Mouse (Mus musculus) heart, embryonic 15.5 days (tissue): ENCODE results near the gene Cmtr2. TPM values are rescaled to one million over a fixed set of nuclear protein-coding genes. Genes with fewer than 3 reads are reported as not detected.

ENCODE experiments used
- ATAC-seq: fragments of 200-750 bp; cut with Nextera tagmentation; replicated peaks from 2 replicates; pipeline ENCODE4 v1.8.0; 2017; ENCODE audit warnings: low read depth, moderate TSS enrichment; ENCODE audit not compliant: insufficient number of reproducible peaks, insufficient read depth, low FRiP score
- H3K27ac ChIP-seq: fragments of 300-500 bp; sonication (generic); 2 replicates; pipeline ENCODE4 v1.5.1; 2015; ENCODE audit warnings: mild to moderate bottlenecking, inconsistent platforms
- H3K27me3 ChIP-seq: fragments of 300-500 bp; sonication (generic); 2 replicates; pipeline ENCODE4 v1.6.1; 2015; ENCODE audit warnings: inconsistent platforms
- H3K36me3 ChIP-seq: fragments of 300-500 bp; sonication (generic); 2 replicates; pipeline ENCODE4 v1.6.1; 2015; ENCODE audit warnings: mild to moderate bottlenecking, inconsistent platforms
- H3K4me1 ChIP-seq: fragments of 300-500 bp; sonication (generic); replicated peaks from 2 replicates; pipeline ENCODE4 v1.6.1; 2015; ENCODE audit warnings: inconsistent platforms
- H3K4me2 ChIP-seq: fragments of 300-500 bp; sonication (generic); 2 replicates; pipeline ENCODE4 v1.6.1; 2015; ENCODE audit warnings: inconsistent platforms, mild to moderate bottlenecking, moderate library complexity
- H3K4me3 ChIP-seq: fragments of 300-500 bp; sonication (generic); 2 replicates; pipeline ENCODE4 v1.5.1; 2015; ENCODE audit warnings: mild to moderate bottlenecking, inconsistent platforms
- H3K9ac ChIP-seq: fragments of 300-500 bp; sonication (generic); 2 replicates; pipeline ENCODE4 v1.6.1; 2015; ENCODE audit warnings: mild to moderate bottlenecking, inconsistent platforms
- H3K9me3 ChIP-seq: fragments of 300-500 bp; sonication (generic); replicated peaks from 2 replicates; pipeline ENCODE4 v1.6.1; 2016; ENCODE audit warnings: inconsistent platforms
- WGBS: fragments of 180-500 bp; shearing (Covaris S2); methylation state at CpG from one replicate; pipeline ENCODE4 v1.1.7; 2015; ENCODE audit warnings: mixed read lengths; 5-methylcytosine and 5-hydroxymethylcytosine counted together
- polyA plus RNA-seq: library from polyadenylated mRNA; unstranded; fragments of >200 nt; fragmentation: Nextera tagmentation; extraction: Ambion mirVana; gene quantifications from 2 replicates; pipeline ENCODE4 v1.2.1, GENCODE M21; 2015

The Cmtr2 gene
- polyA plus RNA-seq, result 4.8 and 5.3 TPM in 2 replicates

DNA sequence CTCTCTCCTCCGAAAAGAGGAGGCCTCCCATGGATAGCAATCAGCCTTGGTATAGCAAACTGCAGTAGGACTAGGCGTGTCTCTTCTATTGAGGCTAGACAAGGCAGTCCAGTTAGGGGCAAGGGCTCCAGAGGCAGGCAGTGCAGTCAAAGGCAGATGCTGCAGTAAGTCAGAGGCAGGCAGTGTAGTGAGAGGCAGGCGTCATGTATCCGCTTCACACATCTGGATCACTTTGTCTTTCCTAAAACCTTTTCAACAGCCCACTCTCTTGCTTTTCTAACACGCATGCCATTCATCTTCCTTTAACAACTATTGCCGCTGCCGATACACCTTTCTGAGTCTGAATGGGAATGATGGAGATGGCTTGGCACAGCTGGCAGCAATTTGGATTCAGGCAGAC lies at the start of gene Cmtr2:
TSS of gene Cmtr2 (plus strand) at position 301 of the 400 bp plus-strand sequence.
- WGBS, result 64% methylated on average over 7 of the region's 7 CpGs
- peaks cover 12% of the 10 kb centered on the region for H3K4me1 ChIP-seq
- H3K36me3 ChIP-seq, result no peaks in the 10 kb centered on the region
- no peak for ATAC-seq
- no peak within 1 kb of the TSS for H3K4me2 ChIP-seq
- H3K9ac ChIP-seq, result no peak within 1 kb of the TSS
- no peaks in the 10 kb centered on the region for H3K9me3 ChIP-seq
- H3K4me3 ChIP-seq, result no peak within 1 kb of the TSS
- H3K27me3 ChIP-seq, result 0 out of 2 replicates have a peak, but pooled peaks cover 4% of the 10 kb centered on the region
- no peak within 1 kb of the TSS for H3K27ac ChIP-seq

DNA sequence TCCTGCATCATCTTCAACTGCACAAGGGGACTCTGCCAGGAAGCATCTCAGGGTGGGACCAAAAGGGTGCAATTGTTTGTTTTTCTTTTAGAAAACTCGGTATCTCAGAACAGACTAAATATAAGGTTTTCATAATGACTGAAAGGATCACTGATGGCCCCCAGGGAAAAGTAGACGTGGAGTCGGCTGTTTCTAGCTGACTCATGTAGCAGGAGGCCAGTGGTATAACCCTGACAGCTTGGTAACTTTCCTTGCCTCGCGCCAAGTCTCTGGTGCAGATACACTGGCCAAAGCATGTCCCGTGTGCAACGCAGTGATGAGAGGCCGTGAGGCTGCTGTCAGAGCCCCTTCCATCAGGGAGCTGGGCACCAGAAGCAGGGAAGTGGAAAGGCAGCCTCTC lies 49.2 kb upstream of the Cmtr2 start:
- no peaks in the 10 kb centered on the region for H3K36me3 ChIP-seq
- H3K27ac ChIP-seq, result no peak overlapping the region
- WGBS, result 65% methylated on average over 8 of the region's 8 CpGs
- H3K27me3 ChIP-seq, result peaks cover 43% of the 10 kb centered on the region
- H3K4me3 ChIP-seq, result no peak overlapping the region
- H3K4me2 ChIP-seq, result no peak overlapping the region
- no peak overlapping the region for H3K9ac ChIP-seq
- ATAC-seq, result no peak
- no peaks in the 10 kb centered on the region for H3K4me1 ChIP-seq
- H3K9me3 ChIP-seq, result no peaks in the 10 kb centered on the region

DNA sequence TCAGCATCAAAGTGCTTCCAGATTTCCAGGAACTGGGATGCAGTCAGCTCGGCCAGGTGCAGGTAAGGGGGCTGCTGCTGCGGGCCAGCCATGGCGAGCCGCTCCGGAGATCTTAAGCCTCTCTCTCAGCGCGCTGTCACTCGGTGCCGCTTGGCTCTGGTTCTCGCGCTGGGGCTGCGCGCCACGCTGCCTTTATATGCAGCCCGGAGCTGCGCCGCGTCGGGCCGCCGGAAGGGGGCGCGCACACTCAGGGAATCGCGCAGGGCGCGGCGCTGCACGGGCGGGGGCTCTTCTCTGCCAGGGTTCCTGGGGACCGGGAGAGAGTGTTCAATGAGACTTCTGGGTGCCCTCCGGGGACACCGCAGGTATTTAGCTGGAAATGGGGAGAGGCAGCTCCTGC lies 47.4 kb upstream of the Cmtr2 start, which contains the start of gene Calb2:
TSS of gene Calb2 (minus strand) at position 165 of the 400 bp plus-strand sequence.
- Histone ChIP-seq H3K27me3 (peaks cover 43% of the 10 kb centered on the region), H3K4me1 (no peaks in the 10 kb centered on the region), H3K4me3 (no peak within 1 kb of the TSS), H3K9ac (no peak within 1 kb of the TSS), H3K4me2 (0 out of 2 replicates have a peak within 1 kb of the TSS, but pooled peaks have one; percentile 7), H3K27ac (no peak within 1 kb of the TSS), H3K36me3 (no peaks in the 10 kb centered on the region), H3K9me3 (no peaks in the 10 kb centered on the region)
- 1% methylated on average over 33 of the region's 33 CpGs for WGBS
- 0 out of 2 replicates have a peak, but pooled peaks have one; percentile 50 for ATAC-seq

- H3K9me3 ChIP-seq, result no peaks in the 10 kb centered on the region
- no peak overlapping the region for H3K27ac ChIP-seq
- H3K9ac ChIP-seq, result no peak overlapping the region
- 61% methylated on average over 6 of the region's 6 CpGs for WGBS
- H3K27me3 ChIP-seq, result peaks cover 40% of the 10 kb centered on the region
- H3K4me2 ChIP-seq, result no peak overlapping the region
- H3K36me3 ChIP-seq, result no peaks in the 10 kb centered on the region
- H3K4me3 ChIP-seq, result no peak overlapping the region
- no peak for ATAC-seq
- H3K4me1 ChIP-seq, result no peaks in the 10 kb centered on the region
Observed at GRCm38 (mm10) chr8:110172161-110172560, 43.3 kb upstream of the Cmtr2 start.

DNA sequence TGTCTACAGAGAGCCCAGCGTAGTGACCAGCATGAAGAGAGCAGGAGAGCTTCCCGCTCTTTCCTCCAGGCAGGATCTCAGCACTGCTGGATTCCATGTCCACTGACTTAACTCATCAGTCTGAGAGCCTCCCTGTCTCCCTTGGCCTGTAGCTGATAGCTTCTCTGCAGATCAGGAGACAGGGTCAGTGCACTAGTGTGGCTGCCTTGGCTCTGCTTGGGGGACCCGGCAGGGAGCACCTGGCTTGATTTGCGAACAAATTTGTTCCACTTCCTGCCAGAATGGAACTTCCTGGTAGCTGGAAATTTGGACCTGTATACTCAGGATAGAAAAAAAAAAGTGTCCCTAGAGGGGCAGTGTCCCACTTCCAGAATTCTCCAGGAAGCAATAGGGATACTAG lies 40.6 kb upstream of the Cmtr2 start:
- ATAC-seq, result no peak

GRCm38 (mm10) chr8:110177359-110178155 lies 37.9 kb upstream of the Cmtr2 start:
- no peaks in the 10 kb centered on the region for H3K9me3 ChIP-seq
- H3K9ac ChIP-seq, result no peak overlapping the region
- H3K27ac ChIP-seq, result no peak overlapping the region
- 0 out of 2 replicates have a peak, but pooled peaks have one; percentile 47 for ATAC-seq
- H3K4me1 ChIP-seq, result peaks cover 6% of the 10 kb centered on the region
- WGBS, result 15% methylated on average over 22 of the region's 22 CpGs
- peak overlapping the region; percentile 4; the same call in 1 of the 2 replicates for H3K4me3 ChIP-seq
- peak overlapping the region; percentile 46 for H3K4me2 ChIP-seq
- H3K27me3 ChIP-seq, result peaks cover 21% of the 10 kb centered on the region; the same call in 1 of the 2 replicates
- H3K36me3 ChIP-seq, result no peaks in the 10 kb centered on the region

More for the DNA sequence above, 40.6 kb upstream of the Cmtr2 start:
- 79% methylated on average over 4 of the region's 4 CpGs for WGBS
- Histone ChIP-seq H3K9ac (no peak overlapping the region), H3K4me3 (no peak overlapping the region), H3K27me3 (peaks cover 30% of the 10 kb centered on the region), H3K27ac (no peak overlapping the region), H3K4me1 (peaks cover 6% of the 10 kb centered on the region), H3K4me2 (no peak overlapping the region), H3K36me3 (no peaks in the 10 kb centered on the region), H3K9me3 (no peaks in the 10 kb centered on the region)

- 77% methylated on average over 11 of the region's 11 CpGs for WGBS
- Histone ChIP-seq H3K36me3 (no peaks in the 10 kb centered on the region), H3K4me2 (no peak overlapping the region), H3K9ac (no peak overlapping the region), H3K9me3 (no peaks in the 10 kb centered on the region), H3K27ac (no peak overlapping the region), H3K4me3 (no peak overlapping the region), H3K4me1 (peaks cover under 1% of the 10 kb centered on the region), H3K27me3 (peaks cover 12% of the 10 kb centered on the region)
- ATAC-seq, result no peak
Observed at GRCm38 (mm10) chr8:110182735-110183367, 32.6 kb upstream of the Cmtr2 start.

GRCm38 (mm10) chr8:110183748-110184147 lies 31.7 kb upstream of the Cmtr2 start:
- Histone ChIP-seq H3K4me2 (no peak overlapping the region), H3K9ac (no peak overlapping the region), H3K36me3 (no peaks in the 10 kb centered on the region), H3K27me3 (peaks cover 9% of the 10 kb centered on the region), H3K27ac (no peak overlapping the region), H3K4me1 (no peaks in the 10 kb centered on the region), H3K4me3 (no peak overlapping the region), H3K9me3 (no peaks in the 10 kb centered on the region)
- no peak for ATAC-seq
- 26% methylated on average over 11 of the region's 11 CpGs for WGBS

DNA sequence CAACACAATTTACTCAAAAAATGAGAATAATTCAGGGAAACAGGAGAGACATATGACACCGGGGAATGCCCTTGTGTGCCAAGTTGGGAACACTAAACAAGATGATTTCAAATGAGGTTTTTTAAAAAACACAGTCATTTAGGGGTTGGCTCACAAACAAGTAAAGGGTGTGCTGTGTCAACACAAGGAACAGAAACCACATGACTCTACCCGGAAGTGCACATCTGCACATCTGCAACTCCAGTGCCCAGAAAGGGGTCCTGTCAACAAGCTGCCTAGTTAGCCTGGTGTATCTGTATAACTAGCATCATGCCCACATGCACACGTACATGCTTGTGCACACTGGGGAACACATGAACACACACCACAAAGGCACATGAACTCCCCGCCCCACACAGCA lies 29.9 kb upstream of the Cmtr2 start:
- no peaks in the 10 kb centered on the region for H3K4me1 ChIP-seq
- H3K4me2 ChIP-seq, result no peak overlapping the region
- peaks cover 4% of the 10 kb centered on the region; the same call in 1 of the 2 replicates for H3K27me3 ChIP-seq
- H3K9me3 ChIP-seq, result no peaks in the 10 kb centered on the region
- H3K36me3 ChIP-seq, result no peaks in the 10 kb centered on the region
- H3K27ac ChIP-seq, result no peak overlapping the region
- H3K9ac ChIP-seq, result no peak overlapping the region
- ATAC-seq, result no peak
- 73% methylated on average over 4 of the region's 4 CpGs for WGBS
- no peak overlapping the region for H3K4me3 ChIP-seq

DNA sequence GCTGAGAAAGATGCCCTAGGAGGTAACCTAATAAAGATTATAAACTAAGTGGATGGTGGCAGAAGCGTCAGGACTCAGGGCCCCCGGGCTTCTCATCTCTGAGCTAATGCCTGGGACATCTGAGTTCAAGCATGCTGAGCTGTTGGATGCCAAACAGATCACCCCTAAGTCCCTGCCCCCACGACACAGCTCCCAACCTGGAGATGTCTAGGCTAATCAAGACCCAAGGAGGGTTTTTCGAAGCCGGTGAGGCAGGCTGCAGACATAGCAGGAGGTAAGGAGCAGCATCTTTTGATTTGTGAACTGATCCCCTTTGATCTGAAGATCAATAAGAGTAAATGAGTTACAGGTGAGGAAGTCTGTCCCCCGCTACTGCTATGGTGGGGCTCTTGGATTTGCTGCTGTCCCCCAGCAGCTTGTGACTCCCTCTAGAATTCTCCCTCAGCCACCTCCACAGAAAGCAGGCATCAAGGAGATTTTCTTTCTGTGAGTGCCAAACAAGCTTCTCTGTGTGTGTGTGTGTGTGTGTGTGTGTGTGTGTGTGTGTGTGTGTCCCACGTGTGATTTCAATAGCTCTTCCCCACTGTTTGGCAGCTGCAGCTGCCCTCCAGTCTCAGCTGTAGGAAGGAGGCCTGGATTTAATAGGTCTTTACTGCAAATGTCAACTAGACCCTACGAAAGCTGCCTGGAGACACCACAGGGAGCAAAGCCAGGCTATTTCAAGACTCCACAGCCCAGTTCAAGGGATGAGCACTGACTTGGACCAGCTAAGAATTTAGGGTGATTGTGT lies 26.3 kb upstream of the Cmtr2 start:
- no peaks in the 10 kb centered on the region for H3K36me3 ChIP-seq
- H3K4me2 ChIP-seq, result no peak overlapping the region
- no peaks in the 10 kb centered on the region for H3K9me3 ChIP-seq
- no peak overlapping the region for H3K9ac ChIP-seq
- no peak for ATAC-seq
- peaks cover 4% of the 10 kb centered on the region; the same call in 1 of the 2 replicates for H3K27me3 ChIP-seq
- H3K4me1 ChIP-seq, result no peaks in the 10 kb centered on the region
- 17% methylated on average over 8 of the region's 8 CpGs for WGBS
- H3K27ac ChIP-seq, result no peak overlapping the region
- no peak overlapping the region for H3K4me3 ChIP-seq

DNA sequence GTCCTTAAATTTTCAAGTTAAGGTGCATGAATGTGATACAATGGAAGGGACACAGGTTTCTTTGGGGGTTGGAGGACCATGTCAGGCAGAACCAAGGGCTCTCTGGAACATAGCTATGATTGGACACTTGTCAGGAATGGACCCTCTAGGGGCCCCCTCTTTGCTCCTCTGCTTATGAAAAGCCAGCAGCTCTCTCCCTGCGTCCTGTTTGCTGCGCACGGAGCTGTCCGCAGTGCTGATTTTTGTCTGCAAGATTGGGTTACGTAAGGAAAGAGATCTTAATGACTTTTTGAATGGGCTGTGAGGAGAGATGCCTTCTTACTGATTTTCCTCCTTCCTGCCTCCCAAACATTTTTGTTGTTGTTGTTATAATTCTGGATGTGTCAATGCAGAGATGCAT lies 18.8 kb upstream of the Cmtr2 start:
- WGBS, result 2% methylated on average over 5 of the region's 5 CpGs
- Histone ChIP-seq H3K4me1 (no peaks in the 10 kb centered on the region), H3K9me3 (no peaks in the 10 kb centered on the region), H3K4me2 (no peak overlapping the region), H3K9ac (no peak overlapping the region), H3K27ac (no peak overlapping the region), H3K4me3 (no peak overlapping the region), H3K27me3 (no peaks in the 10 kb centered on the region), H3K36me3 (no peaks in the 10 kb centered on the region)
- no peak for ATAC-seq
